In the genomic region with DNA sequence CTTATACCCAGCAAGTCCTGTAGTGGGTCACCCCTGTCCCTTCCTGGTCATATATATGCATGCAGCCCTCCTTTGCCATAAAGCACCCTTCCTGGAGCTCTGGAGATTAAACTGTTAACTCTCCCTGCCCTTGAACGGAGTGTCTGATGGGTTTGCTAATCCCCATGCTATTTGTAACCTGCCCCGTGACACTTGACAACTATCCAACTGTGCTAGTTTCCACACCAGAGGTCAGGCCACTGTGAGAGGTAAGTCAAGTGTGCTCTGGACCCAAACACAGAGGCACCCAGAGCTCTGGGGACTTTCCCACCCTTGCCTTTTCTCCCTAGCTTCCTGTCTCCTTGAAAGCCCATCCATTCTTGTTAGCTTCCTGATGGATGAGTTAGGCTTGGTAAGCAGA, we compare ENCODE assay signal across 9 mouse cellular contexts. TPM values are rescaled to one million over a fixed set of nuclear protein-coding genes. Genes with fewer than 3 reads are reported as not detected.
DNase-seq lines count a peak whose midpoint lies in the region; ATAC-seq lines count a peak whose summit lies in the region.
"Had no signal": no experiment of that assay in that cellular context is flagged by ENCODE, and none has a peak within 500 bp of the region (broad histone marks: within the 10 kb centered on the region; RNA-seq: fewer than 3 reads in every experiment).

No protein-coding gene starts in this region.

- H3K4me2 ChIP-seq in midbrain, embryonic 16.5 days (ENCODE audit: low read length) = no peak overlapping the region

- peaks cover 4% of the 10 kb centered on the region; the same call in 1 of the 2 replicates for H3K4me1 ChIP-seq in midbrain, embryonic 16.5 days (ENCODE audit: control insufficient read depth, insufficient read depth, low read length)

- intact Hi-C loops in left cerebral cortex, postnatal 14 days (cut with DNase I) = no loop called here

- no peak for ATAC-seq in midbrain, embryonic 16.5 days

- H3K36me3 ChIP-seq in midbrain, embryonic 16.5 days (ENCODE audit: control insufficient read depth, insufficient read depth, low read length) = no peaks in the 10 kb centered on the region

- H3K4me3 ChIP-seq in midbrain, embryonic 16.5 days (ENCODE audit: low read depth, low read length) = no peak overlapping the region

- DNase-seq in adrenal gland, adult 8-10 months = peak; percentile 8
- DNase-seq in adrenal gland, adult 18-20 months (ENCODE audit: low spot score in 2 of 2) = no peak
- peak; percentile 40 to 67 for DNase-seq in heart, adult 9 months (ENCODE audit: low spot score in 2 of 2)
- DNase-seq in kidney, adult 9 months = peak; percentile 92
- peak; percentile 64 for DNase-seq in lung, postnatal 10 days
- no peak for DNase-seq in left cerebral cortex, postnatal 14 days (ENCODE audit: low spot score in 2 of 2)
- no peak for DNase-seq in T-cell, adult 2 months (ENCODE audit: low spot score)

- no peaks in the 10 kb centered on the region for H3K9me3 ChIP-seq in midbrain, embryonic 16.5 days (replicated peaks; ENCODE audit: control insufficient read depth, low read length, poor library complexity, severe bottlenecking)

- no peak overlapping the region; the same call in 1 of the 2 replicates for H3K9ac ChIP-seq in midbrain, embryonic 16.5 days (ENCODE audit: low read depth, low read length)

- peaks cover 21% of the 10 kb centered on the region for H3K27me3 ChIP-seq in midbrain, embryonic 16.5 days (ENCODE audit: control insufficient read depth, insufficient read depth, low read depth, low read length)

- H3K27ac ChIP-seq in midbrain, embryonic 16.5 days (ENCODE audit: low read length) = no peak overlapping the region

- 29% methylated on average over 2 of the region's 2 CpGs for WGBS in midbrain, embryonic 16.5 days

RNA-seq across cellular contexts. Expression of gene Tmem171, which starts 0.9 kb away (rescaled TPM):
- under 1 TPM in 3 of 4 experiments, not detected in 1; 0.40 to 0.80 (median 0.55) TPM for total RNA-seq in adrenal gland, adult 8-10 months (2022)
- total RNA-seq in adrenal gland, adult 18-20 months (2021) = under 1 TPM; 0.80 to 0.86 TPM
- total RNA-seq in left cerebral cortex, postnatal 14 days (2021) = under 1 TPM; 0.31 to 0.38 TPM
- not detected in 2 replicates for polyA plus RNA-seq in midbrain, embryonic 16.5 days (2015; fragmentation: Nextera tagmentation; extraction: Ambion mirVana)
- total RNA-seq: megakaryocyte, adult 5-6 weeks had no signal

RNA-seq across cellular contexts. Expression of gene Tmem174, which starts 58.3 kb away (rescaled TPM):
- total RNA-seq in adrenal gland, adult 8-10 months (2022) = not detected
- total RNA-seq in adrenal gland, adult 18-20 months (2021) = under 1 TPM in 1 of 2 experiments, not detected in 1; 0.23 TPM
- total RNA-seq in left cerebral cortex, postnatal 14 days (2021) = not detected
- polyA plus RNA-seq in midbrain, embryonic 16.5 days (2015; fragmentation: Nextera tagmentation; extraction: Ambion mirVana) = not detected in 2 replicates

Comparison
In these comparisons a context has a peak if more than half of its experiments do, and no peak if none do; other contexts are left out.
1. DNase-seq: peak in adrenal gland, adult 8-10 months (single experiment), heart, adult 9 months (2 of 2), kidney, adult 9 months (single experiment) and lung, postnatal 10 days (single experiment); none in adrenal gland, adult 18-20 months (0 of 2), left cerebral cortex, postnatal 14 days (0 of 2) and T-cell, adult 2 months (single experiment).